Mouse (Mus musculus) lung, postnatal 0 days (tissue): ENCODE data around the gene D430041D05Rik.

Experiments used
- CTCF ChIP-seq: IDR thresholded peaks from 2 replicates; pipeline ENCODE4 v1.5.1; 2016; ENCODE audit warnings: antibody characterized with exemption, mild to moderate bottlenecking
- EP300 ChIP-seq: IDR thresholded peaks from 2 replicates; pipeline ENCODE4 v1.6.1; 2016; ENCODE audit warnings: antibody characterized with exemption, mild to moderate bottlenecking, control low read depth

DNA sequence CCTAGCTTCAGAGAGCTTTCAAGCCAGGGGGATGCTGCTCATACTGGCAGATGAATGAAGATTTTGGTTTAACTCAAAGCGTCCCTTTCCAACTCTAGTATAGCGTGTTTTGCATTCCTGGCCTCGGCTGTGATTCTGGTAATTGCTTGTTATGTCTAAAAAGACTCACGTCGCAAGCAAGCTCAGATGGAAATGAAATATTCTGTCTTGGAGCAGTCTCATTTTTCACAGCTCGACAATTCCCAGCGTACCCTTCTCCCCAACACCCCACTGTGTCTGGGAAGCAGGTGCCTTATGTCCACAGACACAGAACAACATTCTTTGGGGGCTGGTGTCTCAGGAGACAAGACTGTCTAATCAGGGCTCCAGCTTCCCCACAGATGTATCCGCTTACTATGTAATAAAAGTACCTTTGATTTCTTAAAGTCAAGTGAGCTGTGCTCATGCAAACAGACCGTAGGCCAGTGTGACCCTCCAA lies 192.2 kb downstream of the D430041D05Rik start:
- TF ChIP-seq CTCF (no peak), EP300 (no peak)
